Comparison of ENCODE assay signal across 16 mouse cellular contexts in genomic region chr10:62503353-62503752, GRCm38 (mm10). TPM values are rescaled to one million over a fixed set of nuclear protein-coding genes. Genes with fewer than 3 reads are reported as not detected.
DNase-seq lines count a peak whose midpoint lies in the region; ATAC-seq and TF ChIP-seq lines count a peak whose summit lies in the region.
"Had no signal": no experiment of that assay in that cellular context is flagged by ENCODE, and none has a peak within 500 bp of the region (broad histone marks: within the 10 kb centered on the region; RNA-seq: fewer than 3 reads in every experiment).

No protein-coding gene starts in this region.

- TF ChIP-seq POLR2A in CH12.LX (IDR thresholded peaks at IDR 0.05; ENCODE audit: low read depth, low read length) = no peak
- no peak for TF ChIP-seq POLR2A in myocyte (IDR thresholded peaks at IDR 0.05; ENCODE audit: insufficient read length, low read depth)

- H3K4me2 ChIP-seq in CH12.LX (ENCODE audit: insufficient read depth, low read depth, poor library complexity, severe bottlenecking) = peak overlapping the region; percentile 80
- peak overlapping the region; percentile 50 for H3K4me2 ChIP-seq in myocyte (ENCODE audit: low read depth)
- no peak overlapping the region for H3K4me2 ChIP-seq in midbrain, postnatal 0 days (ENCODE audit: low read depth, low read length, poor library complexity, severe bottlenecking)
- H3K4me2 ChIP-seq in forebrain, embryonic 16.5 days (ENCODE audit: low read length) = no peak overlapping the region
- H3K4me2 ChIP-seq: forebrain, embryonic 12.5 days; midbrain, embryonic 15.5 days had no signal

- in situ Hi-C loops in CH12.LX (cut with MboI; ENCODE audit: low pct_ligation_motif_present, low pct_unique_long_range_greater_than_20kb, low sequenced_read_pairs) = no loop called here

- no peak for TF ChIP-seq EP300 in CH12.LX (IDR thresholded peaks at IDR 0.05; ENCODE audit: low read length)

- H3K9ac ChIP-seq in CH12.LX (ENCODE audit: insufficient read depth, low read depth) = peak overlapping the region; percentile 81
- H3K9ac ChIP-seq in midbrain, postnatal 0 days (replicated peaks; ENCODE audit: low read length, poor library complexity, severe bottlenecking) = no peak overlapping the region
- no peak overlapping the region for H3K9ac ChIP-seq in forebrain, embryonic 16.5 days (replicated peaks; ENCODE audit: low read depth, low read length)
- H3K9ac ChIP-seq: forebrain, embryonic 12.5 days; midbrain, embryonic 15.5 days had no signal

- peak; percentile 32 for DNase-seq in lung, postnatal 36 days
- DNase-seq in lung, postnatal 4 days = no peak
- DNase-seq in CH12.LX (ENCODE audit: extremely low read depth) = no peak
- no peak for DNase-seq in midbrain, postnatal 0 days (ENCODE audit: low spot score)
- DNase-seq: adrenal gland, postnatal 25 days; cerebellum, adult 2 months; heart, postnatal 36 days; lung, adult 18-20 months had no signal

- H3K27ac ChIP-seq in CH12.LX (ENCODE audit: insufficient read depth, low read depth) = peak overlapping the region; percentile 41; the same call in 1 of the 2 replicates
- peak overlapping the region; percentile 80 for H3K27ac ChIP-seq in brown adipose tissue, adult 24 weeks (replicated peaks; ENCODE audit: low read depth, low read length)
- no peak overlapping the region for H3K27ac ChIP-seq in midbrain, postnatal 0 days (ENCODE audit: low read depth, low read length)
- H3K27ac ChIP-seq in forebrain, embryonic 16.5 days (ENCODE audit: low read length) = no peak overlapping the region
- H3K27ac ChIP-seq: embryonic facial prominence, embryonic 10.5 days; forebrain, embryonic 12.5 days; midbrain, embryonic 15.5 days had no signal

- H3K4me3 ChIP-seq in CH12.LX (replicated peaks in 1 of 3; ENCODE audit: low read depth in 2 of 3, low read length in 2 of 3, poor library complexity in 1 of 3) = peak overlapping the region in 2 of 3 experiments; percentile 23 to 33
- peak overlapping the region; percentile 22 for H3K4me3 ChIP-seq in brown adipose tissue, adult 24 weeks (ENCODE audit: insufficient read depth, low read depth, low read length)
- H3K4me3 ChIP-seq in myocyte = no peak overlapping the region
- H3K4me3 ChIP-seq in midbrain, postnatal 0 days (ENCODE audit: low read depth, low read length) = no peak overlapping the region
- H3K4me3 ChIP-seq in forebrain, embryonic 16.5 days (replicated peaks; ENCODE audit: low read length) = no peak overlapping the region
- H3K4me3 ChIP-seq: embryonic facial prominence, embryonic 10.5 days; forebrain, embryonic 12.5 days; midbrain, embryonic 15.5 days had no signal

- no peak overlapping the region for H3ac ChIP-seq in myocyte (ENCODE audit: control insufficient read depth, insufficient read length)

- no peak for TF ChIP-seq RAD21 in CH12.LX (IDR thresholded peaks at IDR 0.05; ENCODE audit: low read depth, low read length)

- dilution Hi-C loops in CH12.LX (cut with MboI; ENCODE audit: extremely low pct_ligation_motif_present, extremely low pct_unique_long_range_greater_than_20kb, low sequenced_read_pairs) = no loop called here

- no peaks in the 10 kb centered on the region for H3K27me3 ChIP-seq in CH12.LX (replicated peaks)
- no peaks in the 10 kb centered on the region for H3K27me3 ChIP-seq in myocyte (ENCODE audit: control insufficient read depth, insufficient read depth, insufficient read length)
- no peaks in the 10 kb centered on the region for H3K27me3 ChIP-seq in midbrain, postnatal 0 days (ENCODE audit: insufficient read depth, low read length)
- H3K27me3 ChIP-seq in forebrain, embryonic 16.5 days (replicated peaks; ENCODE audit: control insufficient read depth, insufficient read depth, low read length) = peaks cover 2% of the 10 kb centered on the region; the same call in 1 of the 2 replicates
- H3K27me3 ChIP-seq: Patski had no signal

- no peaks in the 10 kb centered on the region for H3K9me3 ChIP-seq in CH12.LX (replicated peaks; ENCODE audit: low read length)
- H3K9me3 ChIP-seq in midbrain, postnatal 0 days (ENCODE audit: low read length) = no peaks in the 10 kb centered on the region
- no peaks in the 10 kb centered on the region for H3K9me3 ChIP-seq in forebrain, embryonic 16.5 days (ENCODE audit: control insufficient read depth, low read length)
- H3K9me3 ChIP-seq: embryonic facial prominence, embryonic 10.5 days; forebrain, embryonic 12.5 days; midbrain, embryonic 15.5 days had no signal

- H3K36me3 ChIP-seq in CH12.LX (replicated peaks in 1 of 2; ENCODE audit: control insufficient read depth in 1 of 2, insufficient read depth in 1 of 2, low read length in 1 of 2) (peaks cover 6 to 15% of the 10 kb centered on the region in 2 experiments), myocyte (ENCODE audit: control insufficient read depth, insufficient read depth) (no peaks in the 10 kb centered on the region)
- no peaks in the 10 kb centered on the region for H3K36me3 ChIP-seq in midbrain, postnatal 0 days (ENCODE audit: insufficient read depth, low read length)
- no peaks in the 10 kb centered on the region for H3K36me3 ChIP-seq in forebrain, embryonic 16.5 days (ENCODE audit: control insufficient read depth, insufficient read depth)
- H3K36me3 ChIP-seq: embryonic facial prominence, embryonic 10.5 days; forebrain, embryonic 12.5 days; midbrain, embryonic 15.5 days had no signal

- no peak for TF ChIP-seq CTCF in CH12.LX (conservative IDR thresholded peaks at IDR 0.05 in 1 of 2, IDR thresholded peaks at IDR 0.05 in 1 of 2; ENCODE audit: low read depth in 2 of 2, low read length in 2 of 2)
- no peak for TF ChIP-seq CTCF in midbrain, postnatal 0 days (IDR thresholded peaks at IDR 0.05)

- H3K79me2 ChIP-seq in CH12.LX (replicated peaks; ENCODE audit: control insufficient read depth, extremely low read depth, insufficient read depth, poor library complexity, severe bottlenecking) (peaks cover 79% of the 10 kb centered on the region), myocyte (ENCODE audit: control insufficient read depth, insufficient read depth) (no peaks in the 10 kb centered on the region)

- 84% methylated on average over 4 of the region's 4 CpGs for WGBS in midbrain, postnatal 0 days
- WGBS in forebrain, embryonic 16.5 days = 82% methylated on average over 4 of the region's 4 CpGs

- ATAC-seq in midbrain, postnatal 0 days (ENCODE audit: low FRiP score) = no peak
- no peak for ATAC-seq in forebrain, embryonic 16.5 days
- ATAC-seq: intestine, postnatal 0 days; midbrain, embryonic 15.5 days; Patski had no signal

- H3K4me1 ChIP-seq in CH12.LX (ENCODE audit: control insufficient read depth in 1 of 2, insufficient read depth in 2 of 2) = peaks cover 3 to 48% of the 10 kb centered on the region in 2 experiments
- H3K4me1 ChIP-seq in brown adipose tissue, adult 24 weeks (ENCODE audit: control insufficient read depth, insufficient read depth, insufficient read length, low read length) = peaks cover 15% of the 10 kb centered on the region; the same call in 1 of the 2 replicates
- H3K4me1 ChIP-seq in midbrain, postnatal 0 days (ENCODE audit: insufficient read depth, low read length) = no peaks in the 10 kb centered on the region
- peaks cover 3% of the 10 kb centered on the region; the same call in 1 of the 2 replicates for H3K4me1 ChIP-seq in forebrain, embryonic 16.5 days (replicated peaks; ENCODE audit: control insufficient read depth, insufficient read depth, low read length)

TF ChIP-seq in CH12.LX, 34 proteins besides CTCF, POLR2A, EP300 and RAD21 (continues in another document):
- TF ChIP-seq MEF2A (IDR thresholded peaks at IDR 0.05; ENCODE audit: borderline replicate concordance, low read depth, low read length) = peak; percentile 57; the same call in 1 of the 2 replicates

RNA-seq across cellular contexts. Expression of gene Vps26a, which starts 16.7 kb away (rescaled TPM):
- total RNA-seq in CH12.LX (2012; rRNA removed) = 14.2 and 17.1 TPM in 2 replicates
- 33.5 and 37.6 TPM in 2 replicates for total RNA-seq in CH12.LX (2014; rRNA removed)
- 32.3 and 32.5 TPM in 2 replicates for polyA plus RNA-seq in CH12.LX (2012; ENCODE audit: insufficient read length, low read depth)
- polyA plus RNA-seq in brown adipose tissue, adult 24 weeks (2012; ENCODE audit: insufficient read depth, insufficient read length, missing spikeins) = 46.9 and 61.9 TPM in 2 replicates
- polyA plus RNA-seq in myocyte (2012; fragmentation: generic; extraction: Trizol) = 25.6 TPM
- total RNA-seq in midbrain, postnatal 0 days (2014; rRNA removed) = 28.6 and 31.4 TPM in 2 replicates
- polyA plus RNA-seq in midbrain, postnatal 0 days (2015; fragmentation: Nextera tagmentation; extraction: Ambion mirVana) = 41.8 and 42.6 TPM in 2 replicates
- polyA plus RNA-seq in forebrain, embryonic 16.5 days (2015; fragmentation: Nextera tagmentation; extraction: Ambion mirVana) = 75.5 and 90.3 TPM in 2 replicates

RNA-seq across cellular contexts. Expression of gene Srgn, which starts 23.9 kb away (rescaled TPM):
- 334 and 519 TPM in 2 replicates for total RNA-seq in CH12.LX (2012; rRNA removed)
- total RNA-seq in CH12.LX (2014; rRNA removed) = 516 and 530 TPM in 2 replicates
- polyA plus RNA-seq in CH12.LX (2012; ENCODE audit: insufficient read length, low read depth) = 154 and 189 TPM in 2 replicates
- polyA plus RNA-seq in brown adipose tissue, adult 24 weeks (2012; ENCODE audit: insufficient read depth, insufficient read length, missing spikeins) = 48.5 and 88.7 TPM in 2 replicates
- polyA plus RNA-seq in myocyte (2012; fragmentation: generic; extraction: Trizol) = 1.1 TPM
- total RNA-seq in midbrain, postnatal 0 days (2014; rRNA removed) = 15.5 and 16.2 TPM in 2 replicates
- polyA plus RNA-seq in midbrain, postnatal 0 days (2015; fragmentation: Nextera tagmentation; extraction: Ambion mirVana) = 19.3 and 23.5 TPM in 2 replicates
- 8.6 and 9.3 TPM in 2 replicates for polyA plus RNA-seq in forebrain, embryonic 16.5 days (2015; fragmentation: Nextera tagmentation; extraction: Ambion mirVana)
- polyA plus RNA-seq: Patski had no signal

RNA-seq across cellular contexts. Expression of gene Supv3l1, which starts 53.8 kb away (rescaled TPM):
- total RNA-seq in CH12.LX (2012; rRNA removed) (41.5 and 45.7 TPM in 2 replicates), CH12.LX (2014; rRNA removed) (69.3 and 69.5 TPM in 2 replicates)
- polyA plus RNA-seq in CH12.LX (2012; ENCODE audit: insufficient read length, low read depth) (62.0 and 62.7 TPM in 2 replicates), myocyte (2012; fragmentation: generic; extraction: Trizol) (30.6 TPM)
- 46.3 and 62.1 TPM in 2 replicates for polyA plus RNA-seq in brown adipose tissue, adult 24 weeks (2012; ENCODE audit: insufficient read depth, insufficient read length, missing spikeins)
- 23.4 and 26.6 TPM in 2 replicates for total RNA-seq in midbrain, postnatal 0 days (2014; rRNA removed)
- 15.5 and 16.1 TPM in 2 replicates for polyA plus RNA-seq in midbrain, postnatal 0 days (2015; fragmentation: Nextera tagmentation; extraction: Ambion mirVana)
- polyA plus RNA-seq in forebrain, embryonic 16.5 days (2015; fragmentation: Nextera tagmentation; extraction: Ambion mirVana) = 21.7 and 22.7 TPM in 2 replicates

RNA-seq across cellular contexts. Expression of gene 4930507D05Rik, which starts 54.1 kb away (rescaled TPM):
- total RNA-seq in CH12.LX (2012; rRNA removed) = 0.68 and 0.97 TPM in 2 replicates
- 0.32 and 0.39 TPM in 2 replicates for total RNA-seq in CH12.LX (2014; rRNA removed)
- 0.14 and 0.27 TPM in 2 replicates for polyA plus RNA-seq in CH12.LX (2012; ENCODE audit: insufficient read length, low read depth)
- polyA plus RNA-seq in brown adipose tissue, adult 24 weeks (2012; ENCODE audit: insufficient read depth, insufficient read length, missing spikeins) = not detected in 2 replicates
- 0.20 TPM for polyA plus RNA-seq in myocyte (2012; fragmentation: generic; extraction: Trizol)
- 1.7 and 2.7 TPM in 2 replicates for total RNA-seq in midbrain, postnatal 0 days (2014; rRNA removed)
- 1.2 and 1.5 TPM in 2 replicates for polyA plus RNA-seq in midbrain, postnatal 0 days (2015; fragmentation: Nextera tagmentation; extraction: Ambion mirVana)
- 0.81 and 1.1 TPM in 2 replicates for polyA plus RNA-seq in forebrain, embryonic 16.5 days (2015; fragmentation: Nextera tagmentation; extraction: Ambion mirVana)

Comparison
In these comparisons a context has a peak if more than half of its experiments do, and no peak if none do; other contexts are left out.
1. H3K27ac ChIP-seq: peak in CH12.LX (single experiment) and brown adipose tissue, adult 24 weeks (single experiment); none in midbrain, postnatal 0 days (single experiment) and forebrain, embryonic 16.5 days (single experiment).
2. H3K4me2 ChIP-seq: peak in CH12.LX (single experiment) and myocyte (single experiment); none in midbrain, postnatal 0 days (single experiment) and forebrain, embryonic 16.5 days (single experiment).
3. H3K4me3 ChIP-seq: peak in CH12.LX (2 of 3) and brown adipose tissue, adult 24 weeks (single experiment); none in myocyte (single experiment), midbrain, postnatal 0 days (single experiment) and forebrain, embryonic 16.5 days (single experiment).